Mouse (Mus musculus) adrenal gland, postnatal 25 days (tissue): Measurements from ENCODE around the gene Mast4. TPM values are rescaled to one million over a fixed set of nuclear protein-coding genes. Genes with fewer than 3 reads are reported as not detected.

Experiments
- DNase-seq: peaks from one replicate; pipeline ENCODE4 v3.0.0; 2021; ENCODE audit warnings: mixed read lengths
- total RNA-seq: library from RNA; stranded (reverse); gene quantifications from 2 replicates; pipeline ENCODE4 v1.2.3, GENCODE M21; 2021

The Mast4 gene
- total RNA-seq, 1 experiment from 2014 or later: 83.7 TPM

- DNase-seq: no peak
These were observed 17.4 kb downstream of the Mast4 start for GRCm38 (mm10) chr13:103316777-103317367.

DNA sequence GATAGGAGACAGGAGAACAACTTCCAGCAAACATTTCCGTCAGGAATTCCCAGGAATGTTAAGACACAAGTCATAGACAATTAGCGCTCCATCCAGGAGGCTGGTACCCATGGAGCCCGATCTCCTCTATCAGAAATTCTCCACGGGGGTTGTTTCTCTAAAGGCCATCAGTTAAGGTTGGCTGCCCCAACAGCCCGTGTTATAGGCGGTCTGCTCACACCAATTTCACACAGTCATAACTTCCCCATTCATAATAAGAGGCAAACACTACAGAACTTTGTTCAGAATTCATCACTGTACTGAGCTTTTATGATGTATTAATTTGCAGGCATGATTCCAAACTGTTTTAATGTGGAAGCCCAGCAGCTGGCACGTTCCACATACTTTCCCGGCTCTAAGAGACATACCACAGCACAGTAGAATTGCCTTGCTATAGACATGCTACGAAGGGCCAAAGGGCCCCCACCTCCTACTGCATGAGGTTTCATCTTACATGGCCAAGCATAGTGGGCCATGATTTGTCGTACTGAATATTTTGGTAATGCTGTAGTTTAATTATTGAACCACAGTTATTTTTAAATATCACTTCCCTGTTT, 19.1 kb downstream of the Mast4 start:
- DNase-seq: no peak

- DNase-seq: no peak
These were observed 26.0 kb downstream of the Mast4 start for GRCm38 (mm10) chr13:103308296-103308695.

DNA sequence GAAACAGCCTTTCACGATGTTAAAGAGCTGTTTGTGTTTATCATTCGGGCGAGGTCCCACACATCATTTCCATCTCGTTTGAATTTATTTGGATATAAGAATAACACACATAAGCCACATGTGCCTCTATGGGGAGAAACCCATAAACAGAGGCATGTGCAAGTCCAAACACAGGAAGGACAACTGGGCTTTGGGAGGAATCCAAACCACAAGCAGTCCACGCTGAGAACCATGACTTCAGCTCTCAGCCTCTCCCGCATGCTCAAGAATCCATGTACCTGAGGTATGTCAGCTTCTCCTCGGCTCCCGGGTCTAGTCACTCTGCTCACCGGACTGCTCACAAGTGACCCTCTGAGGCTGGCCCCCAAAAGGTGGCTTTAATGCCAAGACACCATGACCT, 30.5 kb downstream of the Mast4 start:
- DNase-seq: no peak

GRCm38 (mm10) chr13:103302508-103302907, 31.8 kb downstream of the Mast4 start:
- DNase-seq: no peak

GRCm38 (mm10) chr13:103302077-103302476, 32.2 kb downstream of the Mast4 start:
- no peak for DNase-seq

- no peak for DNase-seq
These were observed 39.9 kb downstream of the Mast4 start for GRCm38 (mm10) chr13:103294424-103294823.

- DNase-seq: no peak
These were observed 41.2 kb downstream of the Mast4 start for GRCm38 (mm10) chr13:103293121-103293520.

GRCm38 (mm10) chr13:103291098-103291497, 43.2 kb downstream of the Mast4 start:
- no peak for DNase-seq

GRCm38 (mm10) chr13:103285821-103286220, 48.5 kb downstream of the Mast4 start:
- no peak for DNase-seq

- no peak for DNase-seq
These were observed 49.3 kb downstream of the Mast4 start for GRCm38 (mm10) chr13:103285036-103285435.

DNA sequence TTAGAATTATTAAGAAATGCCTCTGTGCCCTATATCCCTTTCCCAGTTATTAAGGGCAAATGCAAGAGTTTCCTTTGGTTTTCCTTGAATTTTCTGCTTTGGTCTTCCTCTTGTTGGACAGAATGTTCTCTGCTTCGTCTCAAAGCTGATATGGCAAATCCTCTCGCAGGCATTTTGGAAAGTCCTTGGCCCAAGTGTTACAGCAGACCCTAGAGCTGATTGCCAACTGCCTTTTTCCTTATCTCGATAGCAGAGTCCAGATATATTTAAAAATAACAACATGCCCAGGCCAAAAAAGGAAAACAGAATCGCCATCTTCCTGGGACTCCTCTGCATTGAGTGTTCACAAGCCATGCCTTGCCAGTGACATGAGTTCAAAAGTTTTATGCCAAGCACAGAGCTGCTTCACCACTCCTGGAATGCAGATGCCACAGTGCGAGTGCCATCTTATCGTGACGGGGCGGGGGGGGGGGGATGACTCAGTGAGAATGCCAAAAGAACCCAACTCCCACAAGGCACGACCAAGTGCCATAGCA, 63.4 kb downstream of the Mast4 start:
- DNase-seq: no peak

GRCm38 (mm10) chr13:103262707-103263106, 71.6 kb downstream of the Mast4 start:
- DNase-seq: no peak

- DNase-seq: no peak
These were observed 72.2 kb downstream of the Mast4 start for GRCm38 (mm10) chr13:103262061-103262460.

- no peak for DNase-seq
These were observed 73.9 kb downstream of the Mast4 start for GRCm38 (mm10) chr13:103260414-103260813.

DNA sequence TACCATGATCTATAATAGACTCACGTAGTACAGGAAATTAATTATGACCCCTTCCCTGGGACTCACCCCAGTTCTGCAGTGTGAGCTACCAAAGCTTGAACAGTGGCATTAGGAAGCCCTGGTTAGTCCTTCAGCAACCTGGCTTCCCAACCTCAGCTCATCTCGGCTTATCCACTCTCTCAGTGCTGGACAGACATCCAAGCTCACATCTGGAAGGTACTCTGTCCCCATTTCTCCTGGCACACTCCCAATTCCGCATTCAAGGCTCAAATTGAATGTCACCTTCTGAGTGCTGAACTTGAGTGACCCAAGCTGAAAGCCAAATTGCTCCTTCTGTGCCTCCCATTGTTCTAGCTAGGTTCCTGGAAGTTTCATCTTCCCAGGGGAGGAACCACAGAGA, 76.2 kb downstream of the Mast4 start:
- no peak for DNase-seq

DNA sequence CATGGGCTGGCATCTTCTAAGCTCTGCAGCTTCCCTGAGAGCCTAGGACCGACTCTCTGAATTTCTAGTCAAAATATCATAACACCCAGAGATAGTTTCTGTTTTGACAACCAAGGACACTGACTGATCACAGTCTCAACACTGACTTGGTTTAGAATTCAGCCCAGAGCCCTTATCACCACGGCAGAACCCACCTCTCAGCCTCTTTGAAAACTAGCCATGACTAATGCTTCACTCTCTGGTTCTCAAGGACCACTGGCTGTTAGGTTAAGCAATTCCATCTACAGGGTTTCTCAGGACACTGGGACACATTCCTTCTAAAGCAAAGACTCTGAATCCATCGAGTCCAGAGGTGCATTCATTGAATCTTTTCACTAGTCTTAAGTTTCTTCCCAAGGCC, 79.4 kb downstream of the Mast4 start:
- DNase-seq: no peak

- no peak for DNase-seq
These were observed 81.2 kb downstream of the Mast4 start for GRCm38 (mm10) chr13:103253077-103253476.

- DNase-seq: no peak
These were observed 85.9 kb downstream of the Mast4 start for GRCm38 (mm10) chr13:103248102-103249054.

GRCm38 (mm10) chr13:103246973-103247718, 87.2 kb downstream of the Mast4 start:
- DNase-seq: no peak

GRCm38 (mm10) chr13:103245431-103245830, 88.9 kb downstream of the Mast4 start:
- DNase-seq: no peak

GRCm38 (mm10) chr13:103244053-103244452, 90.2 kb downstream of the Mast4 start:
- no peak for DNase-seq
